Mouse (Mus musculus) cerebellum, postnatal 25 days (tissue): ENCODE data around the gene Nr1i2.
"Not testable (repeated sequence)": the region's sequence is repeated elsewhere in the genome, so short reads cannot be mapped to it uniquely, and the experiment has no call there.

Source experiments
- DNase-seq, 2 experiments: peaks; one replicate each; pipeline ENCODE4 v3.0.0; 2021; ENCODE audit warnings: mixed read lengths in 2 of 2

Nr1i2 gene

GRCm38 (mm10) chr16:38286541-38286940, 8.1 kb downstream of the Nr1i2 start:
- DNase-seq = no peak

- DNase-seq = no peak
Observed at GRCm38 (mm10) chr16:38285801-38286200, 8.8 kb downstream of the Nr1i2 start.

GRCm38 (mm10) chr16:38283300-38283699, 11.3 kb downstream of the Nr1i2 start:
- no peak for DNase-seq

- DNase-seq = no peak
Observed at GRCm38 (mm10) chr16:38282559-38283160, 12.0 kb downstream of the Nr1i2 start.

GRCm38 (mm10) chr16:38280951-38281350, 13.7 kb downstream of the Nr1i2 start:
- DNase-seq = no peak

- DNase-seq = no peak
Observed at GRCm38 (mm10) chr16:38279794-38280193, 14.8 kb downstream of the Nr1i2 start.

GRCm38 (mm10) chr16:38274737-38275136, 19.9 kb downstream of the Nr1i2 start:
- DNase-seq = no peak

GRCm38 (mm10) chr16:38272483-38272882, 22.1 kb downstream of the Nr1i2 start:
- no peak for DNase-seq

GRCm38 (mm10) chr16:38271601-38272000, 23.0 kb downstream of the Nr1i2 start:
- DNase-seq = no peak

GRCm38 (mm10) chr16:38255927-38256326, 38.7 kb downstream of the Nr1i2 start:
- DNase-seq = no peak

GRCm38 (mm10) chr16:38255107-38255506, 39.5 kb downstream of the Nr1i2 start:
- no peak for DNase-seq

GRCm38 (mm10) chr16:38254001-38254400, 40.6 kb downstream of the Nr1i2 start:
- no peak for DNase-seq

- DNase-seq = no peak
Observed at GRCm38 (mm10) chr16:38250467-38250866, 44.2 kb downstream of the Nr1i2 start.

GRCm38 (mm10) chr16:38248331-38248961, 46.2 kb downstream of the Nr1i2 start:
- no peak for DNase-seq

- DNase-seq = no peak
Observed at GRCm38 (mm10) chr16:38245849-38246585, 48.6 kb downstream of the Nr1i2 start.

- no peak for DNase-seq
Observed at GRCm38 (mm10) chr16:38245379-38245778, 49.2 kb downstream of the Nr1i2 start.

GRCm38 (mm10) chr16:38244111-38244510, 50.5 kb downstream of the Nr1i2 start:
- DNase-seq = no peak

- no peak for DNase-seq
Observed at GRCm38 (mm10) chr16:38240167-38240566, 54.5 kb downstream of the Nr1i2 start.

- peak; percentile 27 to 43 for DNase-seq
Observed at GRCm38 (mm10) chr16:38239729-38240128, 54.9 kb downstream of the Nr1i2 start.

GRCm38 (mm10) chr16:38236936-38237585, 57.6 kb downstream of the Nr1i2 start:
- no peak for DNase-seq

GRCm38 (mm10) chr16:38222491-38222890, 72.1 kb downstream of the Nr1i2 start:
- DNase-seq = not testable (repeated sequence)

GRCm38 (mm10) chr16:38205272-38205671, 89.4 kb downstream of the Nr1i2 start:
- DNase-seq = no peak
